8 mouse cellular contexts compared by ENCODE assay signal in genomic region chr8:70087836-70088650, GRCm38 (mm10). TPM values are rescaled to one million over a fixed set of nuclear protein-coding genes. Genes with fewer than 3 reads are reported as not detected.
A peak's percentile ranks its signal among the peaks of the same experiment; 100 is the strongest.
DNase-seq lines count a peak whose midpoint lies in the region; ATAC-seq and TF ChIP-seq lines count a peak whose summit lies in the region.

No protein-coding gene starts in this region.

- H3K4me3 ChIP-seq in bone marrow macrophage, adult 2 months (ENCODE audit: insufficient read depth, low read length), result no peak overlapping the region
- H3K4me3 ChIP-seq in forebrain, embryonic 12.5 days (replicated peaks), result peak overlapping the region; percentile 44
- peak overlapping the region; percentile 38 for H3K4me3 ChIP-seq in hindbrain, embryonic 15.5 days
- peak overlapping the region; percentile 59 for H3K4me3 ChIP-seq in midbrain, embryonic 10.5 days
- H3K4me3 ChIP-seq in stomach, embryonic 15.5 days (replicated peaks), result peak overlapping the region; percentile 30

- no peak for ATAC-seq in CD4-positive, CD25-positive, alpha-beta regulatory T cell, adult 4 months
- ATAC-seq in forebrain, embryonic 12.5 days (ENCODE audit: low FRiP score), result peak; percentile 81
- peak; percentile 86 for ATAC-seq in hindbrain, embryonic 15.5 days (ENCODE audit: low FRiP score, low read depth)
- ATAC-seq in stomach, embryonic 15.5 days (ENCODE audit: insufficient read depth, low FRiP score, low read depth), result peak; percentile 40; the same call in 1 of the 2 replicates

- H3K9me3 ChIP-seq in forebrain, embryonic 12.5 days, result no peaks in the 10 kb centered on the region
- H3K9me3 ChIP-seq in hindbrain, embryonic 15.5 days, result no peaks in the 10 kb centered on the region
- H3K9me3 ChIP-seq in midbrain, embryonic 10.5 days (replicated peaks), result no peaks in the 10 kb centered on the region
- H3K9me3 ChIP-seq in stomach, embryonic 15.5 days, result no peaks in the 10 kb centered on the region

- peak overlapping the region; percentile 85 for H3K4me2 ChIP-seq in forebrain, embryonic 12.5 days
- H3K4me2 ChIP-seq in hindbrain, embryonic 15.5 days, result peak overlapping the region; percentile 89
- peak overlapping the region; percentile 54 for H3K4me2 ChIP-seq in stomach, embryonic 15.5 days

- no peak overlapping the region for H3K27ac ChIP-seq in bone marrow macrophage, adult 2 months (ENCODE audit: insufficient read depth, low read depth, low read length)
- no peak overlapping the region for H3K27ac ChIP-seq in forebrain, embryonic 12.5 days
- no peak overlapping the region for H3K27ac ChIP-seq in hindbrain, embryonic 15.5 days (replicated peaks)
- H3K27ac ChIP-seq in midbrain, embryonic 10.5 days (replicated peaks), result peak overlapping the region; percentile 28; the same call in 1 of the 2 replicates
- no peak overlapping the region for H3K27ac ChIP-seq in stomach, embryonic 15.5 days

- TF ChIP-seq CTCF in bone marrow macrophage, adult 2 months (IDR thresholded peaks at IDR 0.05; ENCODE audit: low read depth, low read length), result 0 out of 2 replicates have a peak, but pooled peaks have one; percentile 12

- peaks cover 2% of the 10 kb centered on the region for H3K4me1 ChIP-seq in bone marrow macrophage, adult 2 months (ENCODE audit: control insufficient read depth, insufficient read depth, low read length)
- peaks cover 45% of the 10 kb centered on the region for H3K4me1 ChIP-seq in forebrain, embryonic 12.5 days
- peaks cover 50% of the 10 kb centered on the region for H3K4me1 ChIP-seq in hindbrain, embryonic 15.5 days (replicated peaks)
- peaks cover 52% of the 10 kb centered on the region for H3K4me1 ChIP-seq in midbrain, embryonic 10.5 days
- H3K4me1 ChIP-seq in stomach, embryonic 15.5 days, result peaks cover 21% of the 10 kb centered on the region

- WGBS in forebrain, embryonic 12.5 days, result 2% methylated on average over 56 of the region's 56 CpGs
- 4% methylated on average over 56 of the region's 56 CpGs for WGBS in hindbrain, embryonic 15.5 days
- WGBS in midbrain, embryonic 10.5 days, result 4% methylated on average over 56 of the region's 56 CpGs
- WGBS in stomach, embryonic 15.5 days, result 4% methylated on average over 56 of the region's 56 CpGs

- H3K9ac ChIP-seq in forebrain, embryonic 12.5 days, result peak overlapping the region; percentile 56
- peak overlapping the region; percentile 50 for H3K9ac ChIP-seq in hindbrain, embryonic 15.5 days
- no peak overlapping the region for H3K9ac ChIP-seq in stomach, embryonic 15.5 days

- peak; percentile 36 for DNase-seq in CD4-positive, CD25-positive, alpha-beta regulatory T cell, adult 2 months (ENCODE audit: low read depth, low spot score)
- peak; percentile 68 to 77 for DNase-seq in left cerebral cortex, postnatal 36 days (ENCODE audit: low spot score in 2 of 2)
- DNase-seq in midbrain, embryonic 10.5 days (ENCODE audit: low spot score), result peak; percentile 77

- intact Hi-C loops in left cerebral cortex, postnatal 36 days (cut with DNase I), result loop anchor here (2.0 kb wide), 2 partner anchors 41 to 79 kb away; no protein-coding TSS in a partner anchor

- H3K27me3 ChIP-seq in forebrain, embryonic 12.5 days, result peaks cover 80% of the 10 kb centered on the region
- H3K27me3 ChIP-seq in hindbrain, embryonic 15.5 days, result peaks cover 59% of the 10 kb centered on the region
- peaks cover 86% of the 10 kb centered on the region for H3K27me3 ChIP-seq in midbrain, embryonic 10.5 days (ENCODE audit: low read depth, poor library complexity, severe bottlenecking)
- H3K27me3 ChIP-seq in stomach, embryonic 15.5 days (replicated peaks), result peaks cover 87% of the 10 kb centered on the region

- H3K36me3 ChIP-seq in forebrain, embryonic 12.5 days (replicated peaks), result no peaks in the 10 kb centered on the region
- no peaks in the 10 kb centered on the region for H3K36me3 ChIP-seq in hindbrain, embryonic 15.5 days
- no peaks in the 10 kb centered on the region for H3K36me3 ChIP-seq in midbrain, embryonic 10.5 days
- H3K36me3 ChIP-seq in stomach, embryonic 15.5 days, result no peaks in the 10 kb centered on the region

- TF ChIP-seq POLR2A in bone marrow macrophage, adult 2 months (IDR thresholded peaks at IDR 0.05; ENCODE audit: borderline replicate concordance, low read depth, low read length), result no peak

RNA-seq across cellular contexts. Expression of gene Hapln4, which starts 4.8 kb away (rescaled TPM):
- not detected for polyA plus RNA-seq in CD4-positive, CD25-positive, alpha-beta regulatory T cell, adult 4 months (2017; shearing (Covaris generic))
- not detected in 2 replicates for polyA plus RNA-seq in bone marrow macrophage, adult 2 months (2012; ENCODE audit: insufficient read depth, insufficient read length, missing spikeins)
- polyA plus RNA-seq in forebrain, embryonic 12.5 days (2016; fragmentation: Nextera tagmentation; extraction: Ambion mirVana), result 0.06 and 0.19 TPM in 2 replicates
- 0.87 and 1.3 TPM in 2 replicates for polyA plus RNA-seq in hindbrain, embryonic 15.5 days (2015; fragmentation: Nextera tagmentation; extraction: Ambion mirVana)
- 10 to 100 TPM; 78.4 to 95.6 TPM for total RNA-seq in left cerebral cortex, postnatal 36 days (2021)
- polyA plus RNA-seq in midbrain, embryonic 10.5 days (2016; fragmentation: Nextera tagmentation; extraction: Ambion mirVana), result 0.06 and 0.22 TPM in 2 replicates
- polyA plus RNA-seq in stomach, embryonic 15.5 days (2015; fragmentation: Nextera tagmentation; extraction: Ambion mirVana), result 0.10 and 0.14 TPM in 2 replicates

RNA-seq across cellular contexts. Expression of gene Tm6sf2, which starts 15.3 kb away (rescaled TPM):
- 1 to 10 TPM in 1 of 2 experiments, under 1 TPM in 1; 0.60 to 1.1 TPM for polyA plus RNA-seq in CD4-positive, CD25-positive, alpha-beta regulatory T cell, adult 4 months (2017; shearing (Covaris generic))
- polyA plus RNA-seq in bone marrow macrophage, adult 2 months (2012; ENCODE audit: insufficient read depth, insufficient read length, missing spikeins), result not detected in 2 replicates
- polyA plus RNA-seq in forebrain, embryonic 12.5 days (2016; fragmentation: Nextera tagmentation; extraction: Ambion mirVana), result 1.3 TPM in 2 replicates
- 0.97 and 2.8 TPM in 2 replicates for polyA plus RNA-seq in hindbrain, embryonic 15.5 days (2015; fragmentation: Nextera tagmentation; extraction: Ambion mirVana)
- 1 to 10 TPM; 1.5 TPM for total RNA-seq in left cerebral cortex, postnatal 36 days (2021)
- polyA plus RNA-seq in midbrain, embryonic 10.5 days (2016; fragmentation: Nextera tagmentation; extraction: Ambion mirVana), result 0.69 and 1.1 TPM in 2 replicates
- 7.0 and 9.9 TPM in 2 replicates for polyA plus RNA-seq in stomach, embryonic 15.5 days (2015; fragmentation: Nextera tagmentation; extraction: Ambion mirVana)

RNA-seq across cellular contexts. Expression of gene Ncan, which starts 32.6 kb away (rescaled TPM):
- polyA plus RNA-seq in CD4-positive, CD25-positive, alpha-beta regulatory T cell, adult 4 months (2017; shearing (Covaris generic)), result not detected
- not detected in 2 replicates for polyA plus RNA-seq in bone marrow macrophage, adult 2 months (2012; ENCODE audit: insufficient read depth, insufficient read length, missing spikeins)
- polyA plus RNA-seq in forebrain, embryonic 12.5 days (2016; fragmentation: Nextera tagmentation; extraction: Ambion mirVana), result 84.2 and 104 TPM in 2 replicates
- 165 and 193 TPM in 2 replicates for polyA plus RNA-seq in hindbrain, embryonic 15.5 days (2015; fragmentation: Nextera tagmentation; extraction: Ambion mirVana)
- total RNA-seq in left cerebral cortex, postnatal 36 days (2021), result 100 to 1,000 TPM; 192 to 201 TPM
- 14.4 and 44.7 TPM in 2 replicates for polyA plus RNA-seq in midbrain, embryonic 10.5 days (2016; fragmentation: Nextera tagmentation; extraction: Ambion mirVana)
- polyA plus RNA-seq in stomach, embryonic 15.5 days (2015; fragmentation: Nextera tagmentation; extraction: Ambion mirVana), result 1.8 TPM in 2 replicates

RNA-seq across cellular contexts. Expression of gene Nr2c2ap, which starts 43.1 kb away (rescaled TPM):
- 10 to 100 TPM; 43.0 to 59.3 TPM for polyA plus RNA-seq in CD4-positive, CD25-positive, alpha-beta regulatory T cell, adult 4 months (2017; shearing (Covaris generic))
- 21.2 and 21.9 TPM in 2 replicates for polyA plus RNA-seq in bone marrow macrophage, adult 2 months (2012; ENCODE audit: insufficient read depth, insufficient read length, missing spikeins)
- polyA plus RNA-seq in forebrain, embryonic 12.5 days (2016; fragmentation: Nextera tagmentation; extraction: Ambion mirVana), result 27.8 and 28.3 TPM in 2 replicates
- 38.3 and 42.8 TPM in 2 replicates for polyA plus RNA-seq in hindbrain, embryonic 15.5 days (2015; fragmentation: Nextera tagmentation; extraction: Ambion mirVana)
- total RNA-seq in left cerebral cortex, postnatal 36 days (2021), result 10 to 100 TPM; 18.5 to 27.4 TPM
- polyA plus RNA-seq in midbrain, embryonic 10.5 days (2016; fragmentation: Nextera tagmentation; extraction: Ambion mirVana), result 28.4 and 30.7 TPM in 2 replicates
- 38.2 and 39.4 TPM in 2 replicates for polyA plus RNA-seq in stomach, embryonic 15.5 days (2015; fragmentation: Nextera tagmentation; extraction: Ambion mirVana)

RNA-seq across cellular contexts. Expression of gene Sugp1, which starts 45.4 kb away (rescaled TPM):
- 10 to 100 TPM; 51.1 to 80.3 TPM for polyA plus RNA-seq in CD4-positive, CD25-positive, alpha-beta regulatory T cell, adult 4 months (2017; shearing (Covaris generic))
- polyA plus RNA-seq in bone marrow macrophage, adult 2 months (2012; ENCODE audit: insufficient read depth, insufficient read length, missing spikeins), result 23.4 and 25.5 TPM in 2 replicates
- polyA plus RNA-seq in forebrain, embryonic 12.5 days (2016; fragmentation: Nextera tagmentation; extraction: Ambion mirVana), result 53.8 and 55.7 TPM in 2 replicates
- polyA plus RNA-seq in hindbrain, embryonic 15.5 days (2015; fragmentation: Nextera tagmentation; extraction: Ambion mirVana), result 55.5 and 57.6 TPM in 2 replicates
- 10 to 100 TPM; 48.5 to 53.4 TPM for total RNA-seq in left cerebral cortex, postnatal 36 days (2021)
- polyA plus RNA-seq in midbrain, embryonic 10.5 days (2016; fragmentation: Nextera tagmentation; extraction: Ambion mirVana), result 51.9 and 57.7 TPM in 2 replicates
- 37.3 and 42.0 TPM in 2 replicates for polyA plus RNA-seq in stomach, embryonic 15.5 days (2015; fragmentation: Nextera tagmentation; extraction: Ambion mirVana)
